Mouse (Mus musculus) cerebellum, adult 2 months (tissue): ENCODE data around the gene Kif5c.

Experiments
- CTCF ChIP-seq: fragments of 200-500 bp; IDR thresholded peaks from 2 replicates; pipeline ENCODE4 v1.5.1; 2011; ENCODE audit warnings: low read depth, mild to moderate bottlenecking, control low read depth, low read length, moderate library complexity, borderline replicate concordance; ENCODE audit not compliant: insufficient read depth
- POLR2A ChIP-seq: fragments of 200-500 bp; IDR thresholded peaks from 2 replicates; pipeline ENCODE4 v1.6.1; 2011; ENCODE audit warnings: low read length, control low read depth, borderline replicate concordance; ENCODE audit not compliant: insufficient read depth

- TF ChIP-seq CTCF (no peak), POLR2A (no peak)
Measured at GRCm38 (mm10) chr2:49755054-49755453, 136.0 kb downstream of the Kif5c start.
